ENCODE assay signal across 8 mouse cellular contexts in genomic region chr10:95415533-95416360, GRCm38 (mm10). TPM values are rescaled to one million over a fixed set of nuclear protein-coding genes. Genes with fewer than 3 reads are reported as not detected.
DNase-seq lines count a peak whose midpoint lies in the region; ATAC-seq and TF ChIP-seq lines count a peak whose summit lies in the region.

No protein-coding gene starts in this region.

- no peaks in the 10 kb centered on the region for H3K9me3 ChIP-seq in CH12.LX (replicated peaks; ENCODE audit: low read length)
- no peaks in the 10 kb centered on the region for H3K9me3 ChIP-seq in embryonic facial prominence, embryonic 15.5 days (replicated peaks)
- no peaks in the 10 kb centered on the region for H3K9me3 ChIP-seq in heart, embryonic 14.5 days (ENCODE audit: control insufficient read depth, low read length)

- H3K4me3 ChIP-seq in CH12.LX (replicated peaks in 1 of 3; ENCODE audit: low read depth in 2 of 3, low read length in 2 of 3, poor library complexity in 1 of 3), result peak overlapping the region; percentile 60 to 68 (median 62)
- peak overlapping the region; percentile 79 for H3K4me3 ChIP-seq in embryonic facial prominence, embryonic 15.5 days (replicated peaks)
- peak overlapping the region; percentile 71 to 83 for H3K4me3 ChIP-seq in heart, embryonic 14.5 days (ENCODE audit: control insufficient read depth in 1 of 2, insufficient read depth in 1 of 2, low read depth in 1 of 2, low read length in 2 of 2)

- H3K36me3 ChIP-seq in CH12.LX (replicated peaks in 1 of 2; ENCODE audit: control insufficient read depth in 1 of 2, insufficient read depth in 1 of 2, low read length in 1 of 2), result peaks cover 2 to 11% of the 10 kb centered on the region in 2 experiments
- H3K36me3 ChIP-seq in embryonic facial prominence, embryonic 15.5 days, result no peaks in the 10 kb centered on the region
- peaks cover 15% of the 10 kb centered on the region for H3K36me3 ChIP-seq in heart, embryonic 14.5 days (ENCODE audit: control insufficient read depth, insufficient read depth, low read length)

- peak; percentile 31 for DNase-seq in CH12.LX (ENCODE audit: extremely low read depth)
- peak; percentile 73 for DNase-seq in adrenal gland, postnatal 14 days
- peak; percentile 76 for DNase-seq in kidney, postnatal 10 days
- peak; percentile 57 to 69 for DNase-seq in lung, adult 18-20 months
- DNase-seq in ovary, adult 18-20 months (ENCODE audit: low spot score), result peak; percentile 35
- peak; percentile 44 to 54 for DNase-seq in thymus, postnatal 36 days

- in situ Hi-C loops in CH12.LX (cut with MboI; ENCODE audit: low pct_ligation_motif_present, low pct_unique_long_range_greater_than_20kb, low sequenced_read_pairs), result loop anchor here (10.0 kb wide), 1 partner anchor 421 kb away; no protein-coding TSS in a partner anchor

- peak; percentile 1; the same call in 1 of the 2 replicates for ATAC-seq in embryonic facial prominence, embryonic 15.5 days (ENCODE audit: insufficient number of reproducible peaks, low FRiP score, low TSS enrichment, low read depth)
- no peak; the same call in 1 of the 2 replicates for ATAC-seq in heart, embryonic 14.5 days (ENCODE audit: insufficient number of reproducible peaks, insufficient read depth, low FRiP score, low read depth)

- peak overlapping the region; percentile 87 for H3K4me2 ChIP-seq in CH12.LX (ENCODE audit: insufficient read depth, low read depth, poor library complexity, severe bottlenecking)
- H3K4me2 ChIP-seq in embryonic facial prominence, embryonic 15.5 days (replicated peaks), result peak overlapping the region; percentile 98
- H3K4me2 ChIP-seq in heart, embryonic 14.5 days (ENCODE audit: low read length), result peak overlapping the region; percentile 97

- H3K27me3 ChIP-seq in CH12.LX (replicated peaks), result no peaks in the 10 kb centered on the region
- no peaks in the 10 kb centered on the region; the same call in 1 of the 2 replicates for H3K27me3 ChIP-seq in embryonic facial prominence, embryonic 15.5 days
- H3K27me3 ChIP-seq in heart, embryonic 14.5 days (ENCODE audit: control insufficient read depth, insufficient read depth, low read length), result 0 out of 2 replicates have a peak, but pooled peaks cover 6% of the 10 kb centered on the region

- peaks cover 0 to 10% of the 10 kb centered on the region in 2 experiments; a peak in 2 of 4 replicates for H3K4me1 ChIP-seq in CH12.LX (ENCODE audit: control insufficient read depth in 1 of 2, insufficient read depth in 2 of 2)
- H3K4me1 ChIP-seq in embryonic facial prominence, embryonic 15.5 days, result peaks cover 30% of the 10 kb centered on the region
- H3K4me1 ChIP-seq in heart, embryonic 14.5 days (ENCODE audit: control insufficient read depth in 2 of 2, insufficient read depth in 2 of 2, low read length in 2 of 2), result peaks cover 0 to 15% of the 10 kb centered on the region in 2 experiments; a peak in 3 of 4 replicates

- dilution Hi-C loops in CH12.LX (cut with MboI; ENCODE audit: extremely low pct_ligation_motif_present, extremely low pct_unique_long_range_greater_than_20kb, low sequenced_read_pairs), result no loop called here

- peak overlapping the region; percentile 59 for H3K9ac ChIP-seq in CH12.LX (ENCODE audit: insufficient read depth, low read depth)
- H3K9ac ChIP-seq in embryonic facial prominence, embryonic 15.5 days, result peak overlapping the region; percentile 62
- peak overlapping the region; percentile 90 for H3K9ac ChIP-seq in heart, embryonic 14.5 days (ENCODE audit: low read length)

- no peak; the same call in 1 of the 2 replicates for TF ChIP-seq RAD21 in CH12.LX (IDR thresholded peaks at IDR 0.05; ENCODE audit: low read depth, low read length)

- H3K79me2 ChIP-seq in CH12.LX (replicated peaks; ENCODE audit: control insufficient read depth, extremely low read depth, insufficient read depth, poor library complexity, severe bottlenecking), result no peaks in the 10 kb centered on the region

- no peak overlapping the region for H3K27ac ChIP-seq in CH12.LX (ENCODE audit: insufficient read depth, low read depth)
- H3K27ac ChIP-seq in embryonic facial prominence, embryonic 15.5 days (replicated peaks), result peak overlapping the region; percentile 90
- peak overlapping the region in 1 of 2 experiments; percentile 91; a peak in 2 of 4 replicates for H3K27ac ChIP-seq in heart, embryonic 14.5 days (replicated peaks in 1 of 2; ENCODE audit: control insufficient read depth in 1 of 2, insufficient read depth in 1 of 2, low read depth in 2 of 2, low read length in 2 of 2)

- WGBS in embryonic facial prominence, embryonic 15.5 days, result under 1% methylated on average over 59 of the region's 65 CpGs
- WGBS in heart, embryonic 14.5 days, result 0% methylated on average over 64 of the region's 65 CpGs

- TF ChIP-seq CTCF in CH12.LX (conservative IDR thresholded peaks at IDR 0.05 in 1 of 2, IDR thresholded peaks at IDR 0.05 in 1 of 2; ENCODE audit: low read depth in 2 of 2, low read length in 2 of 2), result peak in 1 of 2 experiments; percentile 27; a peak in 1 of 4 replicates

- no peak for TF ChIP-seq POLR2A in CH12.LX (IDR thresholded peaks at IDR 0.05; ENCODE audit: low read depth, low read length)

- TF ChIP-seq EP300 in CH12.LX (IDR thresholded peaks at IDR 0.05; ENCODE audit: low read length), result no peak

TF ChIP-seq in CH12.LX, 34 proteins besides CTCF, POLR2A, EP300 and RAD21:
- TF ChIP-seq SMC3 (IDR thresholded peaks at IDR 0.05; ENCODE audit: low read depth, low read length), result peak; percentile 9; the same call in 1 of the 2 replicates
- no peak for TF ChIP-seq ZKSCAN1 (IDR thresholded peaks at IDR 0.05; ENCODE audit: borderline replicate concordance, low read depth, low read length)

RNA-seq across cellular contexts. Expression of gene Socs2, which starts 1.2 kb away (rescaled TPM):
- total RNA-seq in CH12.LX (2012; rRNA removed), result 7.8 and 8.1 TPM in 2 replicates
- total RNA-seq in CH12.LX (2014; rRNA removed), result 13.8 and 15.7 TPM in 2 replicates
- polyA plus RNA-seq in CH12.LX (2012; ENCODE audit: insufficient read length, low read depth), result 12.0 and 16.3 TPM in 2 replicates
- total RNA-seq in adrenal gland, postnatal 14 days (2021), result 18.2 and 24.5 TPM in 2 replicates
- 64.9 and 74.6 TPM in 2 replicates for polyA plus RNA-seq in embryonic facial prominence, embryonic 15.5 days (2015; fragmentation: Nextera tagmentation; extraction: Ambion mirVana)
- polyA plus RNA-seq in heart, embryonic 14.5 days (2014; fragmentation: Nextera tagmentation; extraction: Ambion mirVana), result 46.1 and 48.6 TPM in 2 replicates
